Mouse (Mus musculus): ENCODE measurements around the gene Cops9. TPM values are rescaled to one million over a fixed set of nuclear protein-coding genes. Genes with fewer than 3 reads are reported as not detected.

Gene Cops9
- polyA plus RNA-seq, 1 experiment: 258 TPM

DNA sequence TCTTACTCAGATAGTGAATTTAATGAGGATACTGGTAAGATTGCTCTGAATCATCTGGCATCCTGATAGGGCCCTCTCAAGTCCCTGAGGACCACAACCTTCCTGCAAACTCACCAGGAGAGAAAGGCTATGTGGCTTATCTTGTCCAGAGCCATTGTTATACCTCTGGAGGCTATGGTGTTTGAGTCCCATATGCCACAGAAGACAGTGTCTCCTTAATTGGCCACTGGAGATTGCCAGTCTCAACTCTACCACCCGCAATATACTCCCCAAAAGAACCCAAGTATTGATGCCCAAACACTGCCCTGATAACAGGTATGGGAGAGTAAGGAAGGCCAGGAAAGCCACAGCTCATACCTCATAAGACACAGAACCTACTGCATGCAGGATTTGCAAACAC is 36.3 kb downstream of the Cops9 start, which contains the start of gene Olfr1410:
Olfr1410 (plus strand) TSS at position 301 of the 400 bp plus-strand sequence.
- TF ChIP-seq CTCF (IDR thresholded peaks at IDR 0.05; ENCODE audit: control insufficient read depth, insufficient read depth, insufficient replicate concordance, low read depth, low read length) (no peak), POLR2A (IDR thresholded peaks at IDR 0.05; ENCODE audit: control insufficient read depth, low read depth, low read length) (no peak)
- H3K27ac ChIP-seq (ENCODE audit: control insufficient read depth, insufficient read depth, low read depth, low read length): no peak within 1 kb of the TSS
- H3K4me3 ChIP-seq (ENCODE audit: control insufficient read depth, low read depth, low read length): no peak within 1 kb of the TSS
- H3K27me3 ChIP-seq (ENCODE audit: control insufficient read depth, insufficient read depth, low read length): no peaks in the 10 kb centered on the region
- H3K36me3 ChIP-seq (ENCODE audit: control insufficient read depth, insufficient read depth, low read length): no peaks in the 10 kb centered on the region
- H3K4me1 ChIP-seq (ENCODE audit: control insufficient read depth, insufficient read depth, low read length): no peaks in the 10 kb centered on the region

DNA sequence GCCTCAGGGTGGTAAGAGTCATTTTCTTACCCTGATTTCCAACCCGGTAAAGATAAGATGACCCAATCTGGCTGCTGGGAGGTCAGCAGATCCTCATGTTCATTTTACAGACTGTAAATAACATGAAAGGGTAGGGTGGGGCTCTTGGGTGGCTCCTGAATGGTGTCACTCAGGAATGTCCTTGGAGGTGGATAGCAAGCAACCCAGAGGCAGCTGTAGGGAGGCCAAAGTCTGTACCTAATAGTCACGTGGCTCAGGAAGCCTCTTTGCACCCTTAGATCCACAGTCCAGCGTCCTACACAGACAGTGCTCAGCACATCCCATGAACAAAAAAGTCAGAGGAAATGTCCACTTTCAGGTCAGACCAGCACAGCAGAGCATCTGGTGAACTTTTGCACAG is 45.8 kb downstream of the Cops9 start:
- no peak overlapping the region for H3K4me3 ChIP-seq (ENCODE audit: control insufficient read depth, low read depth, low read length)
- no peaks in the 10 kb centered on the region for H3K4me1 ChIP-seq (ENCODE audit: control insufficient read depth, insufficient read depth, low read length)
- no peak overlapping the region for H3K27ac ChIP-seq (ENCODE audit: control insufficient read depth, insufficient read depth, low read depth, low read length)
- no peak for TF ChIP-seq CTCF (IDR thresholded peaks at IDR 0.05; ENCODE audit: control insufficient read depth, insufficient read depth, insufficient replicate concordance, low read depth, low read length)
- TF ChIP-seq POLR2A (IDR thresholded peaks at IDR 0.05; ENCODE audit: control insufficient read depth, low read depth, low read length): no peak
- H3K36me3 ChIP-seq (ENCODE audit: control insufficient read depth, insufficient read depth, low read length): no peaks in the 10 kb centered on the region
- H3K27me3 ChIP-seq (ENCODE audit: control insufficient read depth, insufficient read depth, low read length): no peaks in the 10 kb centered on the region

DNA sequence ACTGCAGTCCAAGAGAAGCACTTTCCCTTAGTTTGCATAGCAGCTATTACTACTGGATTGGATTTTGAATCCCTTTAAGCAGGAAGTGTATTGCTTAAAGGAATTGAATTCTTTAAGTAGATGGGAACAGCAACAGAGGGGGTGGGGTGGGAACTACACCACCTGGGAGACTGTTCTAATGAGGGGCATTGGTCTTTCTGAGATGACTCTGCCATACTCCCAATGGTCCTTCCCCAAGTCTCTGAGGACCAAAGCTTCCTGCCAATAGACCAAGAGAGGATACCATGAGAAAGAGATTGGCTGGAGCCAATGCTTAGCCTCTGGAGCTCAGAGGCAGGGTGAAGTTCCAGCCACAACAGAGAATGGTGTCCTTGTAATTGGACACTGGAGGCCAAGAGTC is 47.7 kb downstream of the Cops9 start, which contains the start of gene Olfr1411:
Olfr1411 (plus strand) TSS at position 301 of the 400 bp plus-strand sequence.
- H3K27me3 ChIP-seq (ENCODE audit: control insufficient read depth, insufficient read depth, low read length): no peaks in the 10 kb centered on the region
- no peak within 1 kb of the TSS for H3K4me3 ChIP-seq (ENCODE audit: control insufficient read depth, low read depth, low read length)
- H3K27ac ChIP-seq (ENCODE audit: control insufficient read depth, insufficient read depth, low read depth, low read length): no peak within 1 kb of the TSS
- H3K36me3 ChIP-seq (ENCODE audit: control insufficient read depth, insufficient read depth, low read length): no peaks in the 10 kb centered on the region
- TF ChIP-seq POLR2A (IDR thresholded peaks at IDR 0.05; ENCODE audit: control insufficient read depth, low read depth, low read length): no peak
- no peaks in the 10 kb centered on the region for H3K4me1 ChIP-seq (ENCODE audit: control insufficient read depth, insufficient read depth, low read length)

Other genes starting within 250 kb of the Cops9 start
- gene Ndufa10, start 168.1 kb downstream of the Cops9 start, polyA plus RNA-seq (2012; rRNA removed): 30.1 and 33.5 TPM in 2 replicates
- gene Olfr1416, start 156.9 kb downstream of the Cops9 start, polyA plus RNA-seq (2012; rRNA removed): not detected in 2 replicates
- not detected in 2 replicates for gene Olfr1415, start 145.9 kb downstream of the Cops9 start, polyA plus RNA-seq (2012; rRNA removed)
- gene Olfr1414, start 123.3 kb downstream of the Cops9 start, polyA plus RNA-seq (2012; rRNA removed): not detected in 2 replicates
- 0.49 and 0.66 TPM in 2 replicates for gene Olfr1413, start 70.7 kb downstream of the Cops9 start, polyA plus RNA-seq (2012; rRNA removed)
- gene Olfr1412, start 56.2 kb downstream of the Cops9 start, polyA plus RNA-seq (2012; rRNA removed): not detected in 2 replicates
- gene Olfr1411, start 47.6 kb downstream of the Cops9 start, polyA plus RNA-seq (2012; rRNA removed): not detected in 2 replicates
- 0.06 TPM in 2 replicates for gene Olfr1410, start 36.2 kb downstream of the Cops9 start, polyA plus RNA-seq (2012; rRNA removed)
- 0.10 and 0.12 TPM in 2 replicates for gene Olfr12, start 24.2 kb downstream of the Cops9 start, polyA plus RNA-seq (2012; rRNA removed)
- gene Otos, start 6.9 kb upstream of the Cops9 start, polyA plus RNA-seq (2012; rRNA removed): not detected in 2 replicates
- gene Gpc1, start 189.7 kb upstream of the Cops9 start, polyA plus RNA-seq (2012; rRNA removed): 1.9 and 2.8 TPM in 2 replicates